Mouse (Mus musculus) MEL (cell line): ENCODE results near the gene Carm1. TPM values are rescaled to one million over a fixed set of nuclear protein-coding genes. Genes with fewer than 3 reads are reported as not detected.
A peak's percentile ranks its signal among the peaks of the same experiment; 100 is the strongest.

ENCODE experiments used
- DNase-seq: peaks from one replicate; pipeline ENCODE4 v3.0.0; 2011; ENCODE audit warnings: low read depth, low spot score
- H3K27ac ChIP-seq: 2 replicates; pipeline ENCODE4 v1.5.1; 2012; ENCODE audit warnings: low read depth, mild to moderate bottlenecking, control low read depth, low read length, moderate library complexity; ENCODE audit not compliant: control insufficient read depth
- H3K27me3 ChIP-seq, 2 experiments: fragments of 150-350 bp in 1 of 2; sonication (generic) in 1 of 2; 2 replicates each; pipeline ENCODE4 v1.6.1; 2012; ENCODE audit warnings: low read length in 2 of 2, mild to moderate bottlenecking in 2 of 2, improper control_type of control experiment in 1 of 2, moderate library complexity in 1 of 2; ENCODE audit not compliant: insufficient read depth in 2 of 2, control insufficient read depth in 1 of 2
- H3K36me3 ChIP-seq, 2 experiments: 2 replicates each; pipeline ENCODE4 v1.6.1; 2012 to 2014; ENCODE audit warnings: low read length in 2 of 2, improper control_type of control experiment in 1 of 2, inconsistent platforms in 1 of 2, mild to moderate bottlenecking in 1 of 2; ENCODE audit not compliant: insufficient read depth in 2 of 2, control insufficient read depth in 1 of 2
- H3K4me1 ChIP-seq, 2 experiments: fragments of 150-350 bp in 1 of 2; sonication (generic) in 1 of 2; 2 replicates each; pipeline ENCODE4 v1.6.1; 2012; ENCODE audit warnings: low read length in 2 of 2, improper control_type of control experiment in 1 of 2, mild to moderate bottlenecking in 1 of 2; ENCODE audit not compliant: insufficient read depth in 2 of 2, control insufficient read depth in 1 of 2
- H3K4me3 ChIP-seq, 2 experiments: fragments of 150-350 bp in 1 of 2; sonication (generic) in 1 of 2; 2 replicates each; pipeline ENCODE4 v1.5.1; 2012; ENCODE audit warnings: low read depth in 2 of 2, low read length in 2 of 2, mild to moderate bottlenecking in 2 of 2, moderate library complexity in 2 of 2, control low read depth in 1 of 2, improper control_type of control experiment in 1 of 2; ENCODE audit not compliant: control insufficient read depth in 1 of 2, insufficient read depth in 1 of 2
- H3K79me2 ChIP-seq: 2 replicates; pipeline ENCODE4 v1.6.1; 2012; ENCODE audit warnings: mild to moderate bottlenecking, low read length, moderate library complexity; ENCODE audit not compliant: control insufficient read depth, poor library complexity, insufficient read depth
- H3K9ac ChIP-seq: 2 replicates; pipeline ENCODE4 v1.6.1; 2012; ENCODE audit warnings: low read depth, mild to moderate bottlenecking, control low read depth, low read length, moderate library complexity; ENCODE audit not compliant: control insufficient read depth, poor library complexity, severe bottlenecking
- H3K9me3 ChIP-seq: fragments of 150-350 bp; sonication (generic); replicated peaks from 2 replicates; pipeline ENCODE4 v1.6.1; 2012; ENCODE audit warnings: mild to moderate bottlenecking, low read length, improper control_type of control experiment, moderate library complexity; ENCODE audit not compliant: insufficient read depth
- BHLHE40 ChIP-seq: IDR thresholded peaks from 2 replicates; pipeline ENCODE4 v1.6.1; 2012; ENCODE audit warnings: low read depth, mild to moderate bottlenecking, inconsistent platforms, low read length, improper control_type of control experiment, borderline replicate concordance
- CHD1 ChIP-seq: IDR thresholded peaks from 2 replicates; pipeline ENCODE4 v1.6.1; 2012; ENCODE audit warnings: low read depth, mild to moderate bottlenecking, inconsistent platforms, low read length, improper control_type of control experiment
- CTCF ChIP-seq, 3 experiments: IDR thresholded peaks in 2 of 3; conservative IDR thresholded peaks in 1 of 3; 2 replicates each; pipeline ENCODE4 v1.5.1; 2011 to 2012; ENCODE audit warnings: low read length in 3 of 3, low read depth in 2 of 3, mild to moderate bottlenecking in 2 of 3, improper control_type of control experiment in 1 of 3, inconsistent platforms in 1 of 3, mixed read lengths in 1 of 3, moderate library complexity in 1 of 3; ENCODE audit not compliant: control insufficient read depth in 1 of 3, insufficient read depth in 1 of 3, poor library complexity in 1 of 3, severe bottlenecking in 1 of 3
- ELF1 ChIP-seq: IDR thresholded peaks from 2 replicates; pipeline ENCODE4 v1.6.1; 2014; ENCODE audit warnings: low read depth, mild to moderate bottlenecking, inconsistent platforms, low read length, improper control_type of control experiment, moderate library complexity
- ETS1 ChIP-seq: IDR thresholded peaks from 2 replicates; pipeline ENCODE4 v1.6.1; 2012; ENCODE audit warnings: low read depth, mild to moderate bottlenecking, inconsistent platforms, low read length, improper control_type of control experiment, moderate library complexity
- GABPA ChIP-seq: IDR thresholded peaks from 2 replicates; pipeline ENCODE4 v1.6.1; 2012; ENCODE audit warnings: low read depth, mild to moderate bottlenecking, inconsistent platforms, low read length, improper control_type of control experiment, moderate library complexity
- HCFC1 ChIP-seq: IDR thresholded peaks from 2 replicates; pipeline ENCODE4 v1.6.1; 2012; ENCODE audit warnings: low read depth, mild to moderate bottlenecking, inconsistent platforms, low read length, improper control_type of control experiment, moderate library complexity
- JUND ChIP-seq: IDR thresholded peaks from 2 replicates; pipeline ENCODE4 v1.6.1; 2011; ENCODE audit warnings: low read depth, mild to moderate bottlenecking, improper control_type of control experiment, low read length
- KAT2A ChIP-seq: conservative IDR thresholded peaks from 2 replicates; pipeline ENCODE4 v1.6.1; 2012; ENCODE audit warnings: low read depth, low read length, improper control_type of control experiment, inconsistent platforms
- MAFK ChIP-seq: IDR thresholded peaks from 2 replicates; pipeline ENCODE4 v1.6.1; 2011; ENCODE audit warnings: low read depth, mild to moderate bottlenecking, low read length, improper control_type of control experiment, borderline replicate concordance
- MAZ ChIP-seq: IDR thresholded peaks from 2 replicates; pipeline ENCODE4 v1.6.1; 2012; ENCODE audit warnings: low read depth, mild to moderate bottlenecking, inconsistent platforms, low read length, improper control_type of control experiment
- MXI1 ChIP-seq: IDR thresholded peaks from 2 replicates; pipeline ENCODE4 v1.6.1; 2011; ENCODE audit warnings: mild to moderate bottlenecking, low read depth, low read length, improper control_type of control experiment
- MYC ChIP-seq: IDR thresholded peaks from 2 replicates; pipeline ENCODE4 v1.6.1; 2011; ENCODE audit warnings: low read depth, mild to moderate bottlenecking, low read length, improper control_type of control experiment, moderate library complexity
- POLR2A ChIP-seq, 2 experiments: IDR thresholded peaks; 2 replicates each; pipeline ENCODE4 v1.6.1; 2011 to 2012; ENCODE audit warnings: low read length in 2 of 2, mild to moderate bottlenecking in 2 of 2, control low read depth in 1 of 2, improper control_type of control experiment in 1 of 2, low read depth in 1 of 2, moderate library complexity in 1 of 2; ENCODE audit not compliant: control insufficient read depth in 1 of 2, insufficient read depth in 1 of 2, poor library complexity in 1 of 2
- POLR2AphosphoS2 ChIP-seq: IDR thresholded peaks from 2 replicates; pipeline ENCODE4 v1.6.1; 2011; ENCODE audit warnings: low read length, improper control_type of control experiment
- RAD21 ChIP-seq: IDR thresholded peaks from 2 replicates; pipeline ENCODE4 v1.6.1; 2011; ENCODE audit warnings: mild to moderate bottlenecking, low read depth, low read length, improper control_type of control experiment
- RCOR1 ChIP-seq: IDR thresholded peaks from 2 replicates; pipeline ENCODE4 v1.6.1; 2012; ENCODE audit warnings: low read depth, mild to moderate bottlenecking, inconsistent platforms, low read length, improper control_type of control experiment
- SIN3A ChIP-seq: IDR thresholded peaks from 2 replicates; pipeline ENCODE4 v1.6.1; 2012; ENCODE audit warnings: low read length, improper control_type of control experiment, inconsistent platforms
- SMC3 ChIP-seq: IDR thresholded peaks from 2 replicates; pipeline ENCODE4 v1.6.1; 2011; ENCODE audit warnings: low read depth, low read length, improper control_type of control experiment
- TBP ChIP-seq: IDR thresholded peaks from 2 replicates; pipeline ENCODE4 v1.8.0; 2011; ENCODE audit warnings: low read depth, low read length, improper control_type of control experiment
- TCF12 ChIP-seq: IDR thresholded peaks from 2 replicates; pipeline ENCODE4 v1.6.1; 2014; ENCODE audit warnings: low read depth, mild to moderate bottlenecking, inconsistent platforms, low read length, improper control_type of control experiment, moderate library complexity
- ZC3H11A ChIP-seq: IDR thresholded peaks from 2 replicates; pipeline ENCODE4 v1.6.1; 2012; ENCODE audit warnings: low read depth, mild to moderate bottlenecking, inconsistent platforms, low read length, improper control_type of control experiment
- ZNF384 ChIP-seq: IDR thresholded peaks from 2 replicates; pipeline ENCODE4 v1.6.1; 2012; ENCODE audit warnings: low read depth, mild to moderate bottlenecking, inconsistent platforms, low read length, improper control_type of control experiment
- polyA plus RNA-seq, 2 experiments: library from polyadenylated mRNA; stranded (reverse) in 1 of 2; unstranded in 1 of 2; fragments of >175 nt in 1 of 2; fragments of >200 nt in 1 of 2; gene quantifications; 2 replicates each; pipeline versions ENCODE4 v1.2.1 to v1.2.4; 2012; ENCODE audit warnings: low replicate concordance in 2 of 2, low read depth in 1 of 2; ENCODE audit not compliant: insufficient read length in 2 of 2, insufficient read depth in 1 of 2, missing spikeins in 1 of 2
- total RNA-seq: library from RNA; depleted of rRNA; stranded (reverse); fragments of 300-350 nt; gene quantifications from 2 replicates; pipeline ENCODE4 v1.2.3, GENCODE M21; 2012

The Carm1 gene
- total and polyA plus RNA-seq, 3 experiments: 121 to 423 (median 121) TPM

DNA sequence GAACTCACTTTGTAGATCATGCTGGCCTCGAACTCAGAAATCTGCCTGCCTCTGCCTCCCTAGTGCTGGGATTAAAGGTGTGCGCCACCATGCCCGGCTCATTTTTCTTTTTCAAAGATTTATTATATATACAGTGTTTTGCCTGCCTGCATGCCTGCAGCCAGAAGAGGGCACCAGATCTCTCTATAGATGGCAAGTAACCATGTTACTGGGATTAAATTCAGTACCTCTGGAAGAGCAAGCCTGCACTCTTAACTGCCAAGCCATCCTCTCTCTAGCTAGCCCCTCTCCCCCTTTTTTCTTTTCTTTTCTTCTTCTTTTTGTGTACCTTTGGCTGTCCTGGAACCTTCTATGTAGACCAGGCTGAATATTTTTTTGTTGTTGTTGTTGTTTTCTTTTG, 84.0 kb downstream of the Carm1 start:
- no peak overlapping the region for H3K9ac ChIP-seq
- no peak overlapping the region for H3K4me3 ChIP-seq
- TF ChIP-seq SMC3 (peak; percentile 84), SIN3A (peak; percentile 73), ZC3H11A (peak; percentile 77), MYC (peak; percentile 75), TCF12 (0 out of 2 replicates have a peak, but pooled peaks have one; percentile 23), ETS1 (no peak), MAZ (0 out of 2 replicates have a peak, but pooled peaks have one; percentile 59), CHD1 (0 out of 2 replicates have a peak, but pooled peaks have one; percentile 78), MXI1 (no peak; the same call in 1 of the 2 replicates), POLR2AphosphoS2 (no peak), RAD21 (peak; percentile 70), POLR2A (IDR thresholded peaks at IDR 0.05; ENCODE audit: control insufficient read depth in 1 of 2, insufficient read depth in 1 of 2, low read depth in 1 of 2, low read length in 2 of 2, poor library complexity in 1 of 2) (peak in 1 of 2 experiments; percentile 33; a peak in 1 of 4 replicates), HCFC1 (0 out of 2 replicates have a peak, but pooled peaks have one; percentile 39), MAFK (no peak), ZNF384 (peak; percentile 73), JUND (no peak), KAT2A (no peak), BHLHE40 (peak; percentile 66; the same call in 1 of the 2 replicates), RCOR1 (peak; percentile 19; the same call in 1 of the 2 replicates), CTCF (IDR thresholded peaks at IDR 0.05 in 2 of 3, conservative IDR thresholded peaks at IDR 0.05 in 1 of 3; ENCODE audit: control insufficient read depth in 1 of 3, insufficient read depth in 1 of 3, low read depth in 2 of 3, low read length in 3 of 3, poor library complexity in 1 of 3, severe bottlenecking in 1 of 3) (peak; percentile 86 to 87 (median 86)), TBP (peak; percentile 89), ELF1 (no peak), GABPA (no peak)
- H3K9me3 ChIP-seq: no peaks in the 10 kb centered on the region
- H3K27me3 ChIP-seq: no peaks in the 10 kb centered on the region
- no peaks in the 10 kb centered on the region for H3K4me1 ChIP-seq
- H3K79me2 ChIP-seq: peaks cover 57% of the 10 kb centered on the region
- H3K36me3 ChIP-seq: peaks cover 2 to 45% of the 10 kb centered on the region in 2 experiments; a peak in 3 of 4 replicates
- H3K27ac ChIP-seq: no peak overlapping the region
- DNase-seq: peak; percentile 91
